Mouse (Mus musculus): ENCODE results near the gene Iqgap2.

Gene Iqgap2

GRCm38 (mm10) chr13:95829431-95830171 is 62.1 kb downstream of the Iqgap2 start:
- no peak for DNase-seq (ENCODE audit: low spot score in 2 of 2)

GRCm38 (mm10) chr13:95828616-95829015 is 63.1 kb downstream of the Iqgap2 start:
- no peak for DNase-seq (ENCODE audit: low spot score in 2 of 2)

- no peak for DNase-seq (ENCODE audit: low spot score in 2 of 2)
Observed at GRCm38 (mm10) chr13:95826178-95826577, 65.5 kb downstream of the Iqgap2 start.

GRCm38 (mm10) chr13:95822918-95823317 is 68.8 kb downstream of the Iqgap2 start:
- no peak for DNase-seq (ENCODE audit: low spot score in 2 of 2)

- DNase-seq (ENCODE audit: low spot score in 2 of 2), result peak; percentile 17 to 62
Observed at GRCm38 (mm10) chr13:95820071-95820470, 71.7 kb downstream of the Iqgap2 start.

GRCm38 (mm10) chr13:95818941-95819340 is 72.8 kb downstream of the Iqgap2 start:
- DNase-seq (ENCODE audit: low spot score in 2 of 2), result no peak

- DNase-seq (ENCODE audit: low spot score in 2 of 2), result no peak
Observed at GRCm38 (mm10) chr13:95813643-95814042, 78.1 kb downstream of the Iqgap2 start.

- no peak for DNase-seq (ENCODE audit: low spot score in 2 of 2)
Observed at GRCm38 (mm10) chr13:95810796-95811195, 80.9 kb downstream of the Iqgap2 start.

GRCm38 (mm10) chr13:95807106-95807750 is 84.5 kb downstream of the Iqgap2 start:
- no peak for DNase-seq (ENCODE audit: low spot score in 2 of 2)

- no peak for DNase-seq (ENCODE audit: low spot score in 2 of 2)
Observed at GRCm38 (mm10) chr13:95805469-95806166, 86.1 kb downstream of the Iqgap2 start.

GRCm38 (mm10) chr13:95804113-95804512 is 87.6 kb downstream of the Iqgap2 start:
- DNase-seq (ENCODE audit: low spot score in 2 of 2), result no peak

GRCm38 (mm10) chr13:95800925-95801324 is 90.8 kb downstream of the Iqgap2 start:
- DNase-seq (ENCODE audit: low spot score in 2 of 2), result no peak

GRCm38 (mm10) chr13:95799322-95799721 is 92.4 kb downstream of the Iqgap2 start:
- no peak for DNase-seq (ENCODE audit: low spot score in 2 of 2)

- DNase-seq (ENCODE audit: low spot score in 2 of 2), result no peak
Observed at GRCm38 (mm10) chr13:95798721-95799120, 93.0 kb downstream of the Iqgap2 start.

- no peak for DNase-seq (ENCODE audit: low spot score in 2 of 2)
Observed at GRCm38 (mm10) chr13:95797530-95797929, 94.2 kb downstream of the Iqgap2 start.

- DNase-seq (ENCODE audit: low spot score in 2 of 2), result no peak
Observed at GRCm38 (mm10) chr13:95794346-95794745, 97.4 kb downstream of the Iqgap2 start.

GRCm38 (mm10) chr13:95790883-95791282 is 100.8 kb downstream of the Iqgap2 start:
- DNase-seq (ENCODE audit: low spot score in 2 of 2), result no peak

GRCm38 (mm10) chr13:95788631-95789376 is 102.9 kb downstream of the Iqgap2 start:
- DNase-seq (ENCODE audit: low spot score in 2 of 2), result no peak

GRCm38 (mm10) chr13:95782969-95783332 is 108.8 kb downstream of the Iqgap2 start:
- DNase-seq (ENCODE audit: low spot score in 2 of 2), result no peak

GRCm38 (mm10) chr13:95782311-95782968 is 109.3 kb downstream of the Iqgap2 start:
- no peak for DNase-seq (ENCODE audit: low spot score in 2 of 2)

- DNase-seq (ENCODE audit: low spot score in 2 of 2), result no peak
Observed at GRCm38 (mm10) chr13:95780038-95780437, 111.7 kb downstream of the Iqgap2 start.

- DNase-seq (ENCODE audit: low spot score in 2 of 2), result no peak
Observed at GRCm38 (mm10) chr13:95779261-95779660, 112.5 kb downstream of the Iqgap2 start.

All from frontal cortex, postnatal 25 days (tissue).